Mouse (Mus musculus): ENCODE data around the gene Sympk.

The Sympk gene

DNA sequence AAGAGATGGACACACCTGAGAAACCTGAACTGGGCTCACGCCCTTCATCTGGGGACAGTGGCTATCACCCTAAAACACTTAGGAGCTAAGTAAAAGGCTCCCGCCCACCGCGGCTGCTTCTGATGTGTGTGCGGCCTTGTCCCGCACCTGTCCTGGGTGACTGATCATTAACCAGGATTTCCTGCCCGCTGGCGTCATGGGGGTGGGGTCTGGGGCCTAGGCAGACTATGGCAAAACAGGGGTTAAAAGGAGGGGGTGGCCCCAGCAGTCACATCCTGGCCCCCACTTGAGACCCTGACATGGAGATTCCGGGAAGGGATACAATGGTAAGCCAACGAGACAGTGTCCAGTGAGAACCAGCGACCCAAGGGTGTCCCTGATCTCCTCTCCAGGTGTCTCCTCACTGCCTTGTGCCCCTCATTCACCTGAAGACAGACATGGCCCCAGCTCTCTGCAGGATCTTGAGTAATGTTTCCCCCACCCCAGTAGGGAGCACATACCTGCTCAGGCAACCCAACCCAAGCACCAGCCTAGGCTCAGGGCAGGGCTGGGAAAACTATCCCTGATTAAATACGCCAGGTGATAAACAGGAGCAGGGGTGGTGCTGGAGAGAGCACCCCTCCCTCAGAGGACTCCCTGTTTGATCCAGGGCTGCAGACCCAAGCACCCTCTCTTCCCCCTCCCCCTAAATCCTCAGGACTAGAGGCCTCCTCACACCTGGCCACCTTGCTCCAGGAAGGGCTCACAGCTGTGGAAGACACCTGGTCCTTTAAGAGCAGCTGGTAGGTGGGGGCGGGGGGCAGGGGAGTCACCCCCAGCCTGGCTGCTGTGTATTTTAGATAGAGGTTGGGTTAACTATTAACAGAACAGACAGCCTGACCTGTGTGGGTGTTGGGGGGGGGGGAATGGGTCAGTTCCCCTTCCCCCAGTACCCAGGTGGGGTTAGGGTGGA, 16.9 kb upstream of the Sympk start:
- DNase-seq (ENCODE audit: low read depth, low spot score): no peak

DNA sequence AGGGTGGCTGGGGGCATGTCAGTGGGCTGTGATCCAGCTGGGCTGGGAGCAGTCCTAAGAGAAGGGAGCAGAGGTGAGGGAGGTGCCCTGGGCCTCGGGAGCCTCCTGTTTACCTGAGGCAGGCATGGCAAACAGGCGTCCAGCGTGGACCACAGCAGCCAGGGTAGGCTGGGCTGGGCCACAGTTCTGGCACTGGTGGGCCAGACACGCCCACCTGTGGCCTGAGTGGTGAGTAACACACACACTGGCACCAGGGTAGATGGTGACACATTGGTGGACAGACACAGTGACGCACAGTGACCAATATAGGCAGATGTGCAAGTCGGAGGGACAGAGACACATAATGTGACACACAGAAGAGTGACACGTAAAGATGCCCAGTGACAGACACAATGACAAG, 13.6 kb upstream of the Sympk start:
- no peak for DNase-seq (ENCODE audit: low read depth, low spot score)

DNA sequence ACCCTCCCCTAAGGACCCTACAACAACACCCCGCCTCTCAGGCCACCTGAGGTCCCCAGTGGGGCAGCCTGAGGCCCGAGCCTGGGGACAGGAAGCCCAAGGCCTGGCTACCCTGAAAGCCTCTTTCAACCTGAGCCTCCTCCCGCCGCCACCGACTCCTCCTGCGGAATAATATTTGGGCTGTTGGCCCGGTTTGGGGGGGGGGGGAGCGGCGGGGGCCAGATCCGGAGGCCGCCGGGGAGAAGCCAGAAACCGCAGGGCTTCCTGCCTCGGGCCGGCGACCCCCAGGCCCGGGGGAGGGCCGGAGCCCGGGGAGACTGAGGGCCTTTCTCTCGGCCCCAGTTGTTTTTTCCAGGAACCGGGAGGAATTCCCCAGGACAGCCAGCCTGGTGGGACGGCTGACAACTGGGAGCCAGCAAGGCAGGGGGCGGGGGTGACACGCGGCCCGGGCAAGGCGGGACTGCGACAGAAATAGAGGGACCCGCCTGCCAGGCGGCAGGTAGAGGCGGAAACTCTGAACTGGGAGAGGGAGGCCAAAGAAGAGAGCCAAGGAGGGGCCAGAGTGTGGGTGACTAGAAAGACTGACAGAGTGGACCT, 12.1 kb upstream of the Sympk start:
- no peak for DNase-seq (ENCODE audit: low read depth, low spot score)

DNA sequence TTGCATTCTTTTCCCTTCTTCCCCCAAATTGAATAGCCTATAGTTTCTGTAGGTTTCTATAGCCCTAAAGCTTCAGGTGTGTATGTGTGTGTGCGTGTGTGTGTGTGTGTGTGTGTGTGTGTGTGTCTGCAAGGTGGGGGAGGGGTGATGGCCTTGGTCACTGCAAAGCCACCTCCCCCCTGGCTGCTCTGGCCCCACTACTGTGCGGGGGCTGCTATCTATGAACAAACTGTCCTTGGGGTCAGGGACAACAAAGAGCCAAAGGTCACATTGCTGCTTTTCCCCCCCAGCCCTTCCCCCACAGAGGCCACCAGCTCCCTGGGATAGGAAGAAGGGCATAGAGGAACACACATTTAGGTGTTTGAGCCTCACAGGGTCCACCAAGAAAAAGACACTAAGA, 11.3 kb upstream of the Sympk start:
- DNase-seq (ENCODE audit: low read depth, low spot score): no peak

DNA sequence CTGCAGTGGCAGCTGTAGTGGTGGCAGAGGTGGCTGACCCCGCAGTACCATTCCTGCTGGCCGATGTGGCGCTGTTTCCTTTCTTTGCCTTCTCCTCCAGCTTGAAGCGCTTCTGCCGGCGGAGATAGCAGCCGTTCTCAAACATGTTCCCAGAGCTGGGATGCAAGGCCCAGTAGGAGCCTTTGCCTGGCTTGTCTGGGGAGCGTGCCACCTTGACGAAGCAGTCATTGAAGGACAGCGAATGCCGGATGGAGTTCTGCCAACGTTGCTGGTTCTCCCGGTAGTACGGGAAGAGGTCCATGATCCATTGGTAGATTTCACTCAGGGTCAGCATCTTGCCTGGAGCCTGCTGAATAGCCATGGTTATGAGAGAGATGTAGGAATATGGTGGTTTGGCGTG, 9.7 kb upstream of the Sympk start:
- peak; percentile 19 for DNase-seq (ENCODE audit: low read depth, low spot score)

DNA sequence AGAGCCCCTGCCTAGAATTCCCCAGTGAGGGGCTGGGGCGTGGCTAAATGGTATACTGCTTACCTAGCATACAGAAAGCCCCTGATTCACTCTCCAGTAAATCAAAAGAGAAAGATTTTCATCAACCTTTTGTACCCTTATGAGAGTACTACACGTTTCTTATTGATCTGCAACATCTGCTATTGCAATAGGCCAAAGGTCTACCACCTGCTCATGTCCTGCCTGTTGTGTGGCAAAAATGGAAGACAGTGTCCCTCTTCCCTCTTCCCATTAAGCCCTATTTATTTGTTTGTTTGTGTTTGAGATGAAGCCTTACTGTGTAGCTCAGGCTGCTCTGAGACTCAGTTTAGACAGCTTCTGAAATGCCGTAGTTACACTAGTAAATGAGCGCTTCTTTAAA, 8.1 kb upstream of the Sympk start:
- no peak for DNase-seq (ENCODE audit: low read depth, low spot score)

DNA sequence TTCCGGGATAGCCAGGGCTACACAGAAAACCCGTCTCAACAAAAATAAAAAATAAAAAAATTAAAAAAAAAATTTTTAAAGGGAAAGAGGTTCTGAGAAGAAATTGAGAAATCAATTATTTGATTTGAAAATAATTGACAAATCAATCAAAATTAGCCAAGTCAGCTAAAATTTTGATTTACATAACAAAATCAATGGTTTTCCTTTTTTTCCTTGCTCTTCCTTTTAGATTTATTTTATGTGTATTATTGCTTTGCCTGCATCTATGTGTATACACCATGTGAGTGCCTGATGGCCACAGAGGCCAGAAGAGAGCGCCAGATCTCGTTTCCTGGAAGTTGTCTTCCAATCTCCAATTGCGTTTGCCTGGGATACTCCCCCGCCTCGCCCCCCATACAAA, 6.3 kb upstream of the Sympk start:
- no peak for DNase-seq (ENCODE audit: low read depth, low spot score)

DNA sequence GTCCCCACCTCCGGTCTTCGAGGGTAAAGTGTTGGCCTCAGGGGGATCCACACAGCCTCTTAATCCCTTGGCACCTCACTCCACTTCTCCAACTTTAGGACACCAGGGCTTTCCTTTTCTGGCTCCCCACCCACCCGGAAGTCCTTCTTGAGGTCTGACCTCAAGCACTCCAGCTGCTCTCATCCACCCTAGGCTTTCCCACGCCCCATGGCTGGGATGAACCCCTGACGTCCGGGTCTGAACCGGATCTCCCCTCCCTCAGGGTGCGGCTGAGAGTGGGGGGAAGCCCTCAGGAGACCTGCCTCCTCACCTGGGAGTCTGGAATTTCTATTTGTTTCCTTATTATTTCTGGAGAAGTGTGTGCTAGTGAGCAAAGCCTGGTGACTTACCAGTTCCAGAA, 3.1 kb upstream of the Sympk start:
- no peak for DNase-seq (ENCODE audit: low read depth, low spot score)

DNA sequence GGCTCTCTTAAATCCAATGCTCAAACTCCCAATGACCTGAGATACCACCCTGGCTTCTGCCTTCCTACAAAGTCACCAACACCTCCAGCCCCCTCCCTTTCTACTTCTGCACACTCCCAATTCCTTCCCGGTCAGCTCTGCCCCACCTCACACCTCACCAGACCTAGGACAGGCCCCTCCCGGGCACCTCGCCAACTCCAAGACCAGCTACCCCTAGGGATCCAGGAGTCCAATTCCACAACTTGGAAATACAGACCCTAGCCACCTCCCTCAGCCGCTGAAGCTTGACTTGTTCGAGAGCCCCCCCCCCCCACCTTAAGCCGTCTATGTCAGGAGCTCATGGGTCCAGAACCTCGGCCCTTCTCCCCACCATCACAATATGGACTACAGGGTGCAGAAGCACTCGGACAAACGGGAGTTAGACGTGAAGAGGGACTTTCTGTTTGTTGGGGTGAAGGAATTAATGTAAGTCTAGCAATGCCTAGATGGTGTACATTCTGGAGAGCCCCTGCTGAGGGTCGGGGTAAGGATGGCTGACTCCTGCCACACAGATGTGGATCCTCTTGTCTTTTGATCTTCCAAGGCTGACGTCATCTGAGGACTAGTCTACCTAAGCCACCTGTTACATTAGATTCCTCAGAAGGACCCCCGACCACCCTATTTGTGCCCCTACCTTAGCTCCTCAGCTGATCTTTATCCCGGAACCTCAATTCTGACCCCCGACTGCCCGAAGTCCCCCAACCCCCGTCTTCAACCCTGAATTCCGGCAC, 1.8 kb upstream of the Sympk start:
- no peak for DNase-seq (ENCODE audit: low read depth, low spot score)

DNA sequence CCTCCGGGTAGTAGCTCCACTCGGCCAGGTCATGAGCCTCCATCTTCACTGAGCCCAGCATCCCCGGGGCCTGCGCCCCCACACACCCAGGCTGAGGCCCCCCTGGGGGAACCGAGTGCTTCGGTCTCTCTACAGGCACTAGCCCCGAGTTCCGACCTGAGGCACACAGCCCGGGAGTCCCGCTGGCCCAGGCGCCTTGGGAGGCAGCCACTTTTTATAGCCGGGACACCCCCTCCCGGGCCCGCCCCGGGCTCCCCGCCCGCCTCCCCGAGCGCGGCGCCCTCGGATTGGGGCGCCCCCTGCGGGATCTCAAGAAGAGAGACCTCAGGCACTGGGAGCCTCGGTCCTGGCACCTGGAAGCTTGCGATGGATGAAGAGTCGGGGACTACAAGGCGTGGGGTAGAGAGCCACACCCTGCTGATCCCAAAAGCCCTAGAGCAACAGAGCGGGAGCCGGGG, 791 bp upstream of the Sympk start, which contains the start of gene Foxa3:
Gene Foxa3, minus strand, starts transcription at position 182 of the 458 bp plus-strand sequence.
- peak; percentile 84 for DNase-seq (ENCODE audit: low read depth, low spot score)

DNA sequence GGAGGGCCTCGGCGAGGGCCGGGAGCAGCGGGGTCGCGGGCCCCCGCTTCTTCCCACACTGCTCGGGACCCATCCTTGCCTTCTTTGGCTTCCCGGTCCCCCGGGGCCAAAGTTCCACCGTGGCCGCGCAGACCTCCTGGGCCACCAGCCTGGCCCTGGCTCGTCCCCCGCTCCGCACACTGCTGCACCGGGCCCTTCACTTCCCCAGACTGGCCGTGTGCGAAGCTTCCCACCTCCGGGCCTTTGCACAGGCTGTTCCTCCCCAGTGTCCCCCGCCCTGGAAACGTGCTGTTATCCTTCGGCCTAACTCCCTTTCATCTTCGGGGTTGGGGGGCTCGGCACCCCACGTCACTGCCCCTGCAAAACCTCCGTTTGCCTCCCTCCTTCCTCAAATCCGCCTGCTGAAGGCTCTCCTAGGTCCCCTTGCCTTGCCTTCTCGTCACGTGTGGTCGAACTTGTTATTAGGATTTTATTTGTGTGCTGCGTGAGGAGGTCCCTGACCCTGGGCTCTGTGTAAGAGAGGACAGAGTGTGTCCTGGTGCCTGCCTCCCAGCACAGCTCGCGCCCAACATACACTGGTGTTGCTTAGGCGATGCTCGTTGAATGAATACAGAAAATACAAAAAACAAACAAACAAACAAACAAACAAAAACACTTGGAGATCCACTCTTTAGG, 541 bp downstream of the Sympk start:
- peak; percentile 70 for DNase-seq (ENCODE audit: low read depth, low spot score)

DNA sequence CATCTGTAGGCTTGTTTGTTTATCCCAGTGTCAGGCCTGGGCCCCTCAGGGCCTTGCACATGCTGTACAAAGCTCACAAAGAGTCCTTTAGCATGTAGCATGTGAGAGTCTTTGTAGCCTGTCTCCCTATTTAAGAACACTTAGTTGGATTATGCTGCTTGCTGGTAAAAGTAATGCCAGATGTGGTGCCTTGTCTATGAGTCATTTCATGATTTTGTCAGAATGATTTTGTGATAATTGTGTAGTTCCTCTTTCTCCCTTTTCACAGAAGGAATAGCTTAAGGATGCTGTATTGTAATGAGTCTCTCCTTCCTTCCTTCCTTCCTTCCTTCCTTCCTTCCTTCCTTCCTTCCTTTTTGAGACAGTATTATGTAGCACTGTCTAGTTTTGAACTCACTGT, 3.9 kb downstream of the Sympk start:
- DNase-seq (ENCODE audit: low read depth, low spot score): no peak

DNA sequence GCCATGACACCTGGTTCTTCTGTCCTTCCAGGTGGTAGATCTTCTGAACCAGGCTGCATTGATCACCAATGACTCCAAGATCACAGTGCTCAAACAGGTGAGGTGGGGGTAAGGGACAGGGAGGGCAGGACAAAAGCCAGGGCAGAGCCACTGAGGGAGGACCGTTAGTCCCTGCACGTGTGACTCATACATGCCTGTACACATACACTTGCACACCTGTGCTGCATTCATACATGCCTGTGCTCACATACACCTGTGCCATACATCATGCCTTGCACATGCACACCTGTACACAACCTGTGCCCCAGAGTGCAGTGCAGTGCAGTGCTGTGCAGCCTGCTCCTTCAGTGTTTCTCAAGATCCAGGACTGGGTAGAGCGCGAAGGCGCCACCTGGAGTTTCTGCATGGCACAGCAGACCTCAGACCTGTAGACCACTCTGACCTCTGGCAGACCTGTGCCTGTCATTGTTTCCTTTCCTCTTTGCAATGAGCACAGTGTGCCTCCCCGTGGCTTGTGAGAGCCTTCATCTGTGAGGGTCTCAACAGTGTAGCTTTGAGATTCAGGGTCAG, 5.0 kb downstream of the Sympk start:
- DNase-seq (ENCODE audit: low read depth, low spot score): peak; percentile 83

DNA sequence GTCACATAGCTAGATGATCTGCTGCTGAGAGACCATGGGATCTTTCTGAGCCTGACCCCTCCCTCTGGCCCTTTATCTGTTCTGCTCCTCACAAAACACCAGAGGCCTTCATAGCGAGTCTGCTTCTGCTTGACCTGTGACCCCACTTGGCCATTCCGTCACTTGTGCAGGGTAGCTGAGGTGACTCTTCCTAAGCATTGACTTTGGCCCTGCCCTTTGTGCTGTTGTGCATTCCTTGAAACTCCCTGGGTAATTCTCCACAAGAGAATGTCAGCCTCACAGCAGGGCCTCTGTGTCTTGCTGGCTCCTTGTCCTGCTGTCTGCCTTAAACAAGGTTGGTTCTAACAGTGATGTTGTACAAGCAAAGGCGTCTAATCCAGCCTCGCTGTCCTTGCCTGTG, 7.5 kb downstream of the Sympk start:
- peak; percentile 69 for DNase-seq (ENCODE audit: low read depth, low spot score)

DNA sequence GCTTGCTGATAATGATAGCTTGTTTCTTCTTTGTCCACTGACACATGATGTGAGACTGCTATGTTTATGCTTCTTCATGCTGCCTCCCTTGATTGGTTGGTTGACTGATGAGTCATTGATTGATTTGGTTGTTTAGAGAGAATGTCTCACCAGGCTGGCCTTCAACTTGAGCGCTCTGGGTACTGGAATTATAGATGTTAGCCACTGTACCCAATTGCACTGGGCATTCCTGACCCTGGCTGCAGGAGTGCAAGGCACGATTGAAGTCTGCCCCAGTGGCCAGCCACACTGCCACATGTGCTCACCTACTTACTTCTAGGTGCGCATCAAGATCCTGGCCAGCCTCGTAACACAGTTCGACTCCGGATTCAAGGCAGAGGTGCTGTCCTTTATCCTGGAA, 20.4 kb downstream of the Sympk start:
- DNase-seq (ENCODE audit: low read depth, low spot score): no peak

DNA sequence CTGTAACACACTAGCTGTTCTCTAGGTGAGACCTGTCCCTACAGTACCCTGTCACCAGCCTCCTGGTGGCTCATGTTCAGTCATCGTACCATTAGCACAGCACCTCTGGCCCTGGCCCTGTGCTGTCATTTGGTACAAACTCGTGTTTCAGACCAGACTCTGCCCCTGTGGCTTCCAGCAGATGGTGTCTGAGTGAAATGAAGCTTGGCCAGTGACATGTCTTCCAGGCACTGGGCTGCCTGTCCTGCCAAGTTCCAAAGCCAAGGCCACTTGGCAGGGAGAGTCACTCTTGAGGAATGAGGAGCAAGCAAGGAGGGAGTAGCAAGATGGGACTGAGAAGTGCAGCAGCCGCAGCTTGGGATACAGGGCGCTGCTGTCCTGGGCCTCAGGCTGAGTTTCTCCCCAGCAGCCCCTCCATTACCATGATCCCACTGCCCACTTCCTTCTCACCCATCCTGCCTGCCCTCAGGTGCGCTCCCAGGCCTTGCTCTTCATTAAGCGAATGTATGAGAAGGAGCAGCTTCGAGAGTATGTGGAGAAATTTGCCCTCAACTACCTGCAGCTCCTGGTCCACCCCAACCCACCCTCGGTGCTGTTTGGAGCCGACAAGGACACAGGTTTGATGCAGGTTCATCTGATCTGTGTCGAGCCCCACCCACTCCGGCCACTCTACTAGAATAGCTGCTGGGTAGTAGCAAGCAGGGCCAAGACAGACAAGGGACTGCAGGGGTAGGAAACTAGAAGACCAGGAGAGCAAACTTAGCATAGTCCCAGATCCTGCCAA, 22.3 kb downstream of the Sympk start:
- no peak for DNase-seq (ENCODE audit: low read depth, low spot score)

DNA sequence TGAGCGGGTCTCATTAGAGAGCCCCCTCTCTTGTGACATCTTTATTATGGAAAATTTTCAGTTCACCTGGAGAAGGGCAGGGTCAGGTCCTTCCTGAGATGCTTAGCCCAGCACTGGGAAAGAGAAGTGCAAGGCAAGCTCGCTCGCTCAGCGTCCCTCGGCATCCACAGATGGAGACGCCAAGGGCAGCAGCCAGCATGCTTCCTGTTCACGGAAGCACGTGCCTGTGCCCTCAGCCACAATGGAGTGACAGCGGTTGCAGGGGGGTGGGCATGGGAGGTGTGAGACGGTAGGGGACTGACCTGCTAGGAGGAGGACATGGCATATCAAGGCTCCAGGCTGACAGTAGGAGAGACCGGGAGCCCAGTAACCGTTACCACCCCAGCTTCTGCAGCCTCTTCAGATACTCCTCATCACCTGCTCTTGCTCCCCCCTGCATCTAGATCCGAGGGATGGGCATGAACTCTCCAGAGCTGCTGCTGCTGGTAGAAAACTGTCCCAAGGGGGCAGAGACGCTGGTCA, 23.9 kb downstream of the Sympk start:
- DNase-seq (ENCODE audit: low read depth, low spot score): no peak

DNA sequence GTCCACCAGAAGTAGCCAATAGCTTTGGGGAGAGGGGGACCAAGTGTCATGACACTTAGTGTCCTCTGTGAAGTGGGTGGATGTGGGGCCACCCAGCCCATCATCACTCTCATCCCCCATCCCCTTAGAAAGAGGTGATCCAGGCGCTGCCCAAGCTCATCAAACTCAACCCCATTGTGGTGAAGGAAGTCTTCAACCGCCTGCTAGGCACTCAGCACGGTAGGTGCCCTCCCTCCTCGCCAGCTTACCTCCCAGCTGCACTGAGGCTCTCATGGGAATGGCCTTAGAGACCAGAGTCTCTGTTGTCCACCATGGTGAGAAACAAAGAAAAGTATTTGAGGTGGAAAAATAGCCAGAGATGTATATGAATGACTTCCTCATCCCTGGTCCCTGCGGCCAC, 25.1 kb downstream of the Sympk start:
- DNase-seq (ENCODE audit: low read depth, low spot score): no peak

DNA sequence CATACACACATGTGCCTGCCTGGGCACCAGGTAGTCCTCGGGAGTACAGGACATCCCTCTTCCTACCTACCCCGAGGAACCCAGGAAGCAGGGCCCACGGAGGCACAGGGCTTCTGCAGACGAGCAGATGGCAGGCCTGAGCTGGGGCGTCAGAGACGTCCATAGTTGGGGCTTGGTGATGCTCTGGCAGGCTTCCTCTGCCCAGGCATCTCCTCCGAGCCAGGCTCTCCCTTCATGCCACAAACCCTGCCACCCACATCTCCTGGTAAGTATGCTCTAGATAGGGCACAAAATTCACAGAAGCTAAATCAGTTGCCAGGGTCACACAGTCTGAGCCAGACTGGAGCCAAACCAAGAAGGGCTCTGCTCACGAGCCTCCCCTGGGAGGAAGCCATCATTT, 26.0 kb downstream of the Sympk start:
- no peak for DNase-seq (ENCODE audit: low read depth, low spot score)

DNA sequence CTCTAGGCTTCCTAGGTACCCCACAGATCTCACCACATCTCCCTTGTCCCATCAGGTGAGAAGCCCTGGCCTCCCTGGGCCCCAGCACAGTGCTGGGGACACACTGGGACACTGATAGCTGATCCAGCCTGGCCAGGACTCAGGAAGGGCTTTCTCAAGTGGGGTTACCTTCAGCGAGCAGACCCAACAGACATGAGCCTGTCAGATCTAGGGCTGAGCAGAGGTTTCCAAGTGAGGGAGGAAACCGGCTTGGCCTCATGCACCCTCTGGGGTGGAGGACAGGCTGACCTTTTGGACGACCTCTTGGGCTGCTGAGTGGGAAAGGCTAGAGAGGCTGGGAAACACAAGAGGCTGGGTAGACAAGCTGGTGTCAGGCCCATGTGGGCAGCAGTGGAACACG, 27.0 kb downstream of the Sympk start:
- no peak for DNase-seq (ENCODE audit: low read depth, low spot score)

Measured in R1 (cell line).